In the genomic region with DNA sequence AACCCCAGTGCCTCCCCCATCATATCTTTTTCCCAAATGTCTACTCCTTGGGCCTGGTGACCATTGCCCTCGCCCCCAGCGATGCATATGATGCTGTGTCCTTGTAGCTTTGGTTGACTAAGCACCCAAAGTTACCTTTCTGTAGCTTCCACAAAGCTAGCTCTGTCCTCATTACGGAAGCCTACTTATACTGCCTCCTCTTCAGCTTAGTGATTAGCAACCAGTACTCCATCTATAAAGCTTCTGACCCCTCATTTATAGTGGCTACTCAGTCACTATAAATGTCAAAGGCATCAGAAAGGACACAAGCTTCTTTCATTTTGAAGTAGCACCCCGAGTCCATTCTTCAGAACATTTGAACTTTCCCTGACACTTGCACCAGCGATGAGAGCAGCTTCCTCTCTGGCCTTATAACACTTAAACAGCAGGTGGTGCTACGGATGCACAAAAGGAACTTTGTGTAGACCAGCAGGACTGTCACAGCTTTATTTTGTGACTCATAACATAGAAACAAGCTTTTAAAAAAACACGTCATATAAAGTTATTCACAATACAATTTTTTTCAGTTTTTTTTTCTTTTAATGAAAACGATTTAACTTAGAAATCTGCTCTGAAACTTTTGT, we compare ENCODE assay signal across 10 mouse cellular contexts. TPM values are rescaled to one million over a fixed set of nuclear protein-coding genes. Genes with fewer than 3 reads are reported as not detected.
DNase-seq lines count a peak whose midpoint lies in the region; ATAC-seq and TF ChIP-seq lines count a peak whose summit lies in the region.
"Had no signal": no experiment of that assay in that cellular context is flagged by ENCODE, and none has a peak within 500 bp of the region (broad histone marks: within the 10 kb centered on the region; RNA-seq: fewer than 3 reads in every experiment).

No protein-coding gene starts in this region.

- no peak for TF ChIP-seq POLR2A in brain, embryonic 14.5 days (IDR thresholded peaks at IDR 0.05; ENCODE audit: borderline replicate concordance, extremely low read depth, insufficient read depth, insufficient read length, poor library complexity, severe bottlenecking)

- TF ChIP-seq CTCF in forebrain, postnatal 0 days (IDR thresholded peaks at IDR 0.05; ENCODE audit: low read depth) = peak; percentile 63
- TF ChIP-seq CTCF in left cerebral cortex, adult 2 months (IDR thresholded peaks at IDR 0.05) = peak; percentile 51
- TF ChIP-seq CTCF in brain, embryonic 14.5 days (IDR thresholded peaks at IDR 0.05; ENCODE audit: borderline replicate concordance, extremely low read depth, insufficient read depth, insufficient read length) = peak; percentile 52; the same call in 1 of the 2 replicates
- peak; percentile 85 for TF ChIP-seq CTCF in midbrain, postnatal 0 days (IDR thresholded peaks at IDR 0.05)

- ATAC-seq in forebrain, postnatal 0 days = peak; percentile 69
- ATAC-seq in forebrain, embryonic 13.5 days = no peak
- peak; percentile 23; the same call in 1 of the 2 replicates for ATAC-seq in midbrain, postnatal 0 days (ENCODE audit: low FRiP score)
- ATAC-seq in erythroblast, adult 5-6 weeks (replicated peaks; ENCODE audit: low FRiP score, poor library complexity, severe bottlenecking) = no peak

- H3K27ac ChIP-seq in forebrain, postnatal 0 days (ENCODE audit: low read depth, low read length) = no peak overlapping the region
- H3K27ac ChIP-seq in forebrain, embryonic 13.5 days = no peak overlapping the region
- H3K27ac ChIP-seq in left cerebral cortex, adult 2 months = no peak overlapping the region
- no peak overlapping the region for H3K27ac ChIP-seq in midbrain, postnatal 0 days (ENCODE audit: low read depth, low read length)
- H3K27ac ChIP-seq: limb, embryonic 13.5 days had no signal

- intact Hi-C loops in left cerebral cortex, adult 2 months (cut with DNase I) = loop anchor here (5.0 kb wide), 2 partner anchors 327 to 562 kb away; no protein-coding TSS in a partner anchor

- no peaks in the 10 kb centered on the region for H3K4me1 ChIP-seq in forebrain, postnatal 0 days (ENCODE audit: insufficient read depth)
- no peaks in the 10 kb centered on the region for H3K4me1 ChIP-seq in forebrain, embryonic 13.5 days
- no peaks in the 10 kb centered on the region for H3K4me1 ChIP-seq in midbrain, postnatal 0 days (ENCODE audit: insufficient read depth, low read length)
- H3K4me1 ChIP-seq: limb, embryonic 13.5 days had no signal

- H3K36me3 ChIP-seq in forebrain, postnatal 0 days (ENCODE audit: insufficient read depth) = 0 out of 2 replicates have a peak, but pooled peaks cover 3% of the 10 kb centered on the region
- H3K36me3 ChIP-seq in forebrain, embryonic 13.5 days (ENCODE audit: poor library complexity, severe bottlenecking) = 0 out of 2 replicates have a peak, but pooled peaks cover 13% of the 10 kb centered on the region
- H3K36me3 ChIP-seq in midbrain, postnatal 0 days (ENCODE audit: insufficient read depth, low read length) = no peaks in the 10 kb centered on the region

- H3K4me2 ChIP-seq in forebrain, postnatal 0 days (ENCODE audit: low read depth) = no peak overlapping the region
- no peak overlapping the region for H3K4me2 ChIP-seq in forebrain, embryonic 13.5 days
- H3K4me2 ChIP-seq in midbrain, postnatal 0 days (ENCODE audit: low read depth, low read length, poor library complexity, severe bottlenecking) = no peak overlapping the region
- H3K4me2 ChIP-seq: heart, embryonic 11.5 days; limb, embryonic 13.5 days had no signal

- WGBS in forebrain, postnatal 0 days = 45% methylated on average over 8 of the region's 8 CpGs
- 43% methylated on average over 8 of the region's 8 CpGs for WGBS in forebrain, embryonic 13.5 days
- WGBS in midbrain, postnatal 0 days = 42% methylated on average over 8 of the region's 8 CpGs

- peaks cover 5% of the 10 kb centered on the region; the same call in 1 of the 2 replicates for H3K9me3 ChIP-seq in forebrain, postnatal 0 days (ENCODE audit: low read length)
- 0 out of 2 replicates have a peak, but pooled peaks cover 6% of the 10 kb centered on the region for H3K9me3 ChIP-seq in forebrain, embryonic 13.5 days (replicated peaks)
- no peaks in the 10 kb centered on the region for H3K9me3 ChIP-seq in midbrain, postnatal 0 days (ENCODE audit: low read length)
- H3K9me3 ChIP-seq: limb, embryonic 13.5 days had no signal

- no peak overlapping the region for H3K9ac ChIP-seq in forebrain, postnatal 0 days
- H3K9ac ChIP-seq in forebrain, embryonic 13.5 days = no peak overlapping the region
- no peak overlapping the region for H3K9ac ChIP-seq in midbrain, postnatal 0 days (replicated peaks; ENCODE audit: low read length, poor library complexity, severe bottlenecking)
- H3K9ac ChIP-seq: limb, embryonic 13.5 days had no signal

- no peak overlapping the region for H3K4me3 ChIP-seq in forebrain, postnatal 0 days (ENCODE audit: low read depth, low read length)
- H3K4me3 ChIP-seq in forebrain, embryonic 13.5 days = no peak overlapping the region
- no peak overlapping the region for H3K4me3 ChIP-seq in left cerebral cortex, adult 2 months
- no peak overlapping the region for H3K4me3 ChIP-seq in midbrain, postnatal 0 days (ENCODE audit: low read depth, low read length)
- H3K4me3 ChIP-seq: limb, embryonic 13.5 days had no signal

- peak; percentile 67 for DNase-seq in forebrain, postnatal 0 days
- no peak for DNase-seq in left cerebral cortex, adult 2 months (ENCODE audit: extremely low spot score in 1 of 2, low spot score in 2 of 2)
- DNase-seq in left cerebral cortex, adult 8-10 months (ENCODE audit: low spot score in 2 of 2) = no peak
- DNase-seq in brain, embryonic 14.5 days (ENCODE audit: low read depth) = peak; percentile 67
- peak; percentile 75 for DNase-seq in midbrain, postnatal 0 days (ENCODE audit: low spot score)
- no peak for DNase-seq in gastrocnemius, adult 18-20 months (ENCODE audit: low spot score)

- no peaks in the 10 kb centered on the region for H3K27me3 ChIP-seq in forebrain, postnatal 0 days (ENCODE audit: insufficient read depth, low read length)
- no peaks in the 10 kb centered on the region for H3K27me3 ChIP-seq in forebrain, embryonic 13.5 days
- no peaks in the 10 kb centered on the region for H3K27me3 ChIP-seq in midbrain, postnatal 0 days (ENCODE audit: insufficient read depth, low read length)
- H3K27me3 ChIP-seq: limb, embryonic 13.5 days had no signal

RNA-seq across cellular contexts. Expression of gene Nipsnap3b, which starts 18.8 kb away (rescaled TPM):
- total RNA-seq in forebrain, postnatal 0 days (2014; rRNA removed) = 126 and 141 TPM in 2 replicates
- polyA plus RNA-seq in forebrain, postnatal 0 days (2015; fragmentation: Nextera tagmentation; extraction: Ambion mirVana) = 170 and 182 TPM in 2 replicates
- 131 and 134 TPM in 2 replicates for polyA plus RNA-seq in forebrain, embryonic 13.5 days (2015; fragmentation: Nextera tagmentation; extraction: Ambion mirVana)
- 10 to 100 TPM; 11.1 to 13.1 TPM for total RNA-seq in left cerebral cortex, adult 2 months (2021)
- total RNA-seq in left cerebral cortex, adult 8-10 months (2022) = 10 to 100 TPM; 11.8 to 17.5 (median 13.2) TPM
- 76.3 and 76.9 TPM in 2 replicates for polyA plus RNA-seq in brain, embryonic 14.5 days (2012; rRNA removed)
- total RNA-seq in midbrain, postnatal 0 days (2014; rRNA removed) = 110 and 128 TPM in 2 replicates
- polyA plus RNA-seq in midbrain, postnatal 0 days (2015; fragmentation: Nextera tagmentation; extraction: Ambion mirVana) = 180 and 182 TPM in 2 replicates
- 1 to 10 TPM; 1.7 to 2.3 TPM for total RNA-seq in gastrocnemius, adult 18-20 months (2021)
- total RNA-seq in erythroblast, adult 5-6 weeks (2015; ENCODE audit: low replicate concordance) = 11.9 and 40.5 TPM in 2 replicates
- total RNA-seq in erythroblast, adult 5-6 weeks (2017; ENCODE audit: low replicate concordance) = 7.0 and 8.9 TPM in 2 replicates

RNA-seq across cellular contexts. Expression of gene Nipsnap3a, which starts 41.4 kb away (rescaled TPM):
- not detected in 2 replicates for total RNA-seq in forebrain, postnatal 0 days (2014; rRNA removed)
- polyA plus RNA-seq in forebrain, postnatal 0 days (2015; fragmentation: Nextera tagmentation; extraction: Ambion mirVana) = not detected in 2 replicates
- not detected in 2 replicates for polyA plus RNA-seq in forebrain, embryonic 13.5 days (2015; fragmentation: Nextera tagmentation; extraction: Ambion mirVana)
- not detected for total RNA-seq in left cerebral cortex, adult 2 months (2021)
- total RNA-seq in left cerebral cortex, adult 8-10 months (2022) = not detected
- polyA plus RNA-seq in brain, embryonic 14.5 days (2012; rRNA removed) = not detected in 2 replicates
- total RNA-seq in midbrain, postnatal 0 days (2014; rRNA removed) = not detected in 2 replicates
- not detected in 2 replicates for polyA plus RNA-seq in midbrain, postnatal 0 days (2015; fragmentation: Nextera tagmentation; extraction: Ambion mirVana)
- not detected for total RNA-seq in gastrocnemius, adult 18-20 months (2021)
- total RNA-seq in erythroblast, adult 5-6 weeks (2015; ENCODE audit: low replicate concordance) = not detected in 2 replicates
- total RNA-seq in erythroblast, adult 5-6 weeks (2017; ENCODE audit: low replicate concordance) = not detected in 2 replicates
- polyA plus RNA-seq: heart, embryonic 11.5 days; limb, embryonic 13.5 days had no signal

Comparison
In these comparisons a context has a peak if more than half of its experiments do, and no peak if none do; other contexts are left out.
1. ATAC-seq: peak in forebrain, postnatal 0 days (single experiment) and midbrain, postnatal 0 days (single experiment); none in forebrain, embryonic 13.5 days (single experiment) and erythroblast, adult 5-6 weeks (single experiment).
2. DNase-seq: peak in forebrain, postnatal 0 days (single experiment), brain, embryonic 14.5 days (single experiment) and midbrain, postnatal 0 days (single experiment); none in left cerebral cortex, adult 2 months (0 of 2), left cerebral cortex, adult 8-10 months (0 of 2) and gastrocnemius, adult 18-20 months (single experiment).
3. Peak in every context shown above with its lines, with median percentiles within 50 percentile points of each other: CTCF ChIP-seq.